Mouse (Mus musculus) urinary bladder, postnatal 4 days (tissue): ENCODE results near the gene Htra2.

Source experiments
- DNase-seq, 2 experiments: peaks; one replicate each; pipeline ENCODE4 v3.0.0; 2021 to 2022; ENCODE audit warnings: low spot score in 2 of 2

The Htra2 gene

DNA sequence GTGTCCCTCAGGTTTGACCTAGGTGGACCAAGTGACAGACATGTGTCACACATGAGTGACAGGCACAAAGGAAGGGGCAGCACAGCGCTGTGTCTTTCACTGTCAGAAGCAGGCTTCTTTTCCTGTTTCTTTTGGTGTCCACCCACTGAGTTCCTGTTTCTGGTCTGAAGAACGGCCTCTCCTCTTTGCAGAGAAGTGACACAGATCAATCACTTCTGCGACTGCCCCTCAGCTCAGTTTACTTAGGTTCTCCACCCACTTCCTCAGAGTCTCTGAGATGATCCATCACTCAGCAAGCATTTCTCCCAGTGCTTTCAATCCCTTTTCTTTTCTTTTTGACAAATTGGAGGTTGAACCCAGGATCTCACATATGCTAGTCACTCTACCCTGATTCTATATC is 46.4 kb downstream of the Htra2 start:
- no peak for DNase-seq

DNA sequence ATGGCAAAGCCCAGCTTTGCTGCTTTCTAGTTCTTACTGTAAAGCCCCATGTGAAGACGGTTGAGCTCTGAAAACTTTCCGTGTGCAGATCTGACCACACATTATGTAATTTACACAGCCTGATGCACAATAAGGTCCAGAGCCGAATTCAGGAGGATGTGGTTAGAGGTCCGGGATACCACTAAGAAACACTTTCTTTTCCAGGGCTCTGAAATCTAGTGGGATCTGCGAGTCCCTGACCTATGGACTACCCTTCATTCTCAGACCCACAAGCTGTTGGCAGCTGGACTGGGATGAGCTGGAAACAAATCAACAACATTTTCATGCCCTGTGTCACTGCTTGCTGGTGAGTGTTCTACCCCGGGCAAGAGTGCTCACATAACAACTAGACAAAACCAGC is 49.0 kb downstream of the Htra2 start:
- DNase-seq, result no peak

DNA sequence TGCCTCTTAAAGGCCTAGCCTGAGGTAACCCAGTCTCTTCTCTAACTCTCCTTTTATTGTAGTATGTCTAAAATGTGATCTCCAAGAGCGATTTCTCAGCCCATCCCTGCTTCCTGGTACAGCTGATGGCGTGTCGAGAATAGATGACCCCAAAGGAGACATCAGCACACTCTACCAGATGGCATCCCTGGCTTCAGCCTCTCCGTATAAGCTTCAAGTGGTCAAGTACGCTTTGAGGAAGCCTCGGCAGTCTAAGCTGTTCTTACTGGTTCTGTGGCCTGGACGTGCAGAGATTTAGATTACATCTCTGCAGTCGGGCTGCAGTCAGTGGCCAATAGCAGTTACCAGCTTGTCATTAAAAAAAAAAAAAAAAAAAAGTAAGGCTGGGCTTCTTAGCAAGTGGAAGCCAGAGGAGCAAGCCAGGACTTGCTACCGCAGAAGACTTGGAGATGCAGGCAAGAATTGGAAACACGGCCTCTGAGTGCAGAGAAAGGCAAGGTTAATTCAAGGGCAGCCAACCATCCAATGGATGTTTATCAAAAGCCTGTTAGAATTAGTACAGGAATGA is 49.5 kb downstream of the Htra2 start:
- no peak for DNase-seq

DNA sequence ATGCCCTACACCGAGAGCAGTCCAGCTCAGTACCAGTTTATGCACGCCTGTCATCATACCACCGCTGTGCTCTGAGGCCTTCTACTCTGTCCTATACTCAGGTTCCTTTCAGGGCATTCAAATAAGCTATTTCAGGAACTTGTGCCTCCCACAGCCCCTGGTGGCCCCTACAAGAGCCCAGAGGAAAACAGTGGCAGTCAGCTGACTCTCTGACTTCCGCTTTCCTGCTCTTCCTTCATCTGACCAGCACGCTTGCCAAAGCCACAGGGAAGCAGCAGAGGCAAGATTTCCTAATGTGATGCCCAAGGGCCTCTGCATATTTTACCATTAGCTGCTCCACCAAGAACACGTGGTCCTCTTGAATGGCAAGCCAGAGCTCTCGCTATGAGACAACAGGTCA is 50.2 kb downstream of the Htra2 start:
- no peak for DNase-seq

DNA sequence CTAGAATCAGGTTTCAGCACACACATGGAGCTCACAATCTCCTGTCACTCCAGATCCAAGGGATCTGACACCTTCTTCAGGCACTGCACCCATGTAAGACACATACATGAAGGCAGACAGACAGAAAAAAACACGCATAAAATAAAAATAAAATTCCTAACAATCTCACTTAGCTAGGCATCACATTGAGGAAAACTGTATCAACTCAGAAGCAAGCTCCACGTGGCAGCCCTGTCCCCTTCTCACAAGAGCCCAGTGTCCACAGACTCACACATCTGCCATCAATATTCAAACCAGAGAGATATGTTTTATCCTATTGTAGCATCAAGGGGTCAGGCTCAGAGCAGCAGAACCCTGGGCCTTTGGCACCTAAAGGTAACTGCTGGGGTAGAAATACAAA is 50.8 kb downstream of the Htra2 start:
- no peak for DNase-seq

GRCm38 (mm10) chr6:83003850-83004249 is 51.2 kb downstream of the Htra2 start:
- DNase-seq, result no peak

- no peak for DNase-seq
Measured at GRCm38 (mm10) chr6:83003082-83003481, 52.0 kb downstream of the Htra2 start.
